24 mouse cellular contexts compared by ENCODE assay signal in the genomic region with DNA sequence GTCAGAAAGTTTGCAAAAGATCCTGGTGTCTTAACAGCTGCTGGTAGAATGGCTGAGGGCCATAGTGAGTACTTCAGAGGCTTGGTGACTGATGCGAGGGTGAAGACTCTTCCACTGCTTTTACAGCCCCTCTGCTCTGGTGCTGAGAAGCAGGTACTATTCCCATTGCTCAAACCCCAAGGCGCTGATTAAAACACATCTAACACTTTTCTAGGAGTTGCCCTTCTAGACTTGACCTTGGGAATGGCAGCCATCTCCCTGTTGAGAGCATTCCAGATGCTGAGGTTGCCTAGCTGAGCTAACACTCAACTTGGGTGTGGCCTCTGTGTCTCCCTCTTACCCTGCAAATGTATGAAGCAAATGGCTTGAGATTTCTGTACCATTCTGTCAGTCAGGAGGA. TPM values are rescaled to one million over a fixed set of nuclear protein-coding genes. Genes with fewer than 3 reads are reported as not detected.
DNase-seq lines count a peak whose midpoint lies in the region; ATAC-seq and TF ChIP-seq lines count a peak whose summit lies in the region.
"Had no signal": no experiment of that assay in that cellular context is flagged by ENCODE, and none has a peak within 500 bp of the region (broad histone marks: within the 10 kb centered on the region; RNA-seq: fewer than 3 reads in every experiment).

No protein-coding gene starts in this region.

- H3K79me2 ChIP-seq in heart, adult 2 months (replicated peaks; ENCODE audit: control insufficient read depth, insufficient read depth, low read length) = no peaks in the 10 kb centered on the region

- peak overlapping the region; percentile 77 for H3K27ac ChIP-seq in heart, adult 2 months
- no peak overlapping the region for H3K27ac ChIP-seq in limb, embryonic 13.5 days
- no peak overlapping the region for H3K27ac ChIP-seq in limb, embryonic 10.5 days
- peak overlapping the region; percentile 24 to 67 for H3K27ac ChIP-seq in heart, embryonic 14.5 days (replicated peaks in 1 of 2; ENCODE audit: control insufficient read depth in 1 of 2, insufficient read depth in 1 of 2, low read depth in 2 of 2, low read length in 2 of 2)
- no peak overlapping the region for H3K27ac ChIP-seq in midbrain, postnatal 0 days (ENCODE audit: low read depth, low read length)
- H3K27ac ChIP-seq: embryonic facial prominence, embryonic 15.5 days; forebrain, embryonic 10.5 days; gastrocnemius, adult 2 months; hindbrain, embryonic 13.5 days; intestine, embryonic 15.5 days; kidney, embryonic 15.5 days had no signal

- no peak for ATAC-seq in limb, embryonic 13.5 days (ENCODE audit: low FRiP score, low read depth)
- ATAC-seq in heart, embryonic 14.5 days (ENCODE audit: insufficient number of reproducible peaks, insufficient read depth, low FRiP score, low read depth) = no peak
- ATAC-seq in midbrain, postnatal 0 days (ENCODE audit: low FRiP score) = no peak
- ATAC-seq: forebrain, embryonic 14.5 days; intestine, embryonic 15.5 days had no signal

- no peak for TF ChIP-seq POLR2A in heart, adult 2 months (IDR thresholded peaks at IDR 0.05; ENCODE audit: insufficient read depth, low read depth, low read length)

- intact Hi-C loops in heart, adult 2 months (cut with DNase I) = no loop called here
- intact Hi-C loops in heart, postnatal 14 days (cut with DNase I) = loop anchor here (5.0 to 10.0 kb wide), 2 partner anchors 177 to 450 kb away; no protein-coding TSS in a partner anchor

- no peak for TF ChIP-seq EP300 in heart, adult 2 months (IDR thresholded peaks at IDR 0.05; ENCODE audit: insufficient read depth, low read depth, low read length)

- DNase-seq in heart, adult 2 months = peak in 1 of 2 experiments; percentile 13
- DNase-seq in heart, postnatal 14 days = no peak
- no peak for DNase-seq in limb, embryonic 10.5 days (ENCODE audit: low spot score)
- no peak for DNase-seq in midbrain, postnatal 0 days (ENCODE audit: low spot score)
- DNase-seq in cerebellum, postnatal 4 days (ENCODE audit: low spot score in 2 of 2) = no peak
- DNase-seq: adrenal gland, postnatal 10 days; cerebellum, adult 11-12 months; cerebellum, adult 9-10 months; cerebellum, postnatal 25 days; gastrocnemius, adult 2 months; gastrocnemius, postnatal 25 days; kidney, adult 18-20 months had no signal

- no peaks in the 10 kb centered on the region for H3K27me3 ChIP-seq in heart, adult 2 months (ENCODE audit: control insufficient read depth, insufficient read depth, low read length)
- H3K27me3 ChIP-seq in limb, embryonic 13.5 days = peaks cover 28% of the 10 kb centered on the region
- H3K27me3 ChIP-seq in limb, embryonic 10.5 days (ENCODE audit: low read depth, poor library complexity, severe bottlenecking) = peaks cover 51% of the 10 kb centered on the region
- no peaks in the 10 kb centered on the region for H3K27me3 ChIP-seq in heart, embryonic 14.5 days (ENCODE audit: control insufficient read depth, insufficient read depth, low read length)
- H3K27me3 ChIP-seq in midbrain, postnatal 0 days (ENCODE audit: insufficient read depth, low read length) = peaks cover 32% of the 10 kb centered on the region

- H3K4me1 ChIP-seq in heart, adult 2 months (ENCODE audit: control insufficient read depth, insufficient read depth, low read length) = peaks cover 5% of the 10 kb centered on the region
- peaks cover 23% of the 10 kb centered on the region for H3K4me1 ChIP-seq in limb, embryonic 13.5 days
- H3K4me1 ChIP-seq in limb, embryonic 10.5 days = peaks cover 36% of the 10 kb centered on the region
- H3K4me1 ChIP-seq in heart, embryonic 14.5 days (ENCODE audit: control insufficient read depth in 2 of 2, insufficient read depth in 2 of 2, low read length in 2 of 2) = peaks cover 8 to 32% of the 10 kb centered on the region in 2 experiments
- H3K4me1 ChIP-seq in midbrain, postnatal 0 days (ENCODE audit: insufficient read depth, low read length) = no peaks in the 10 kb centered on the region

- TF ChIP-seq CTCF in heart, adult 2 months (IDR thresholded peaks at IDR 0.05) = no peak
- TF ChIP-seq CTCF in midbrain, postnatal 0 days (IDR thresholded peaks at IDR 0.05) = no peak

- no peak overlapping the region for H3K4me3 ChIP-seq in heart, adult 2 months
- no peak overlapping the region for H3K4me3 ChIP-seq in limb, embryonic 13.5 days
- H3K4me3 ChIP-seq in limb, embryonic 10.5 days = no peak overlapping the region
- peak overlapping the region; percentile 12 to 23; a peak in 2 of 4 replicates for H3K4me3 ChIP-seq in heart, embryonic 14.5 days (ENCODE audit: control insufficient read depth in 1 of 2, insufficient read depth in 1 of 2, low read depth in 1 of 2, low read length in 2 of 2)
- H3K4me3 ChIP-seq in midbrain, postnatal 0 days (ENCODE audit: low read depth, low read length) = no peak overlapping the region
- H3K4me3 ChIP-seq: erythroblast, embryonic 14.5 days; gastrocnemius, adult 2 months; hindbrain, embryonic 13.5 days; intestine, embryonic 15.5 days; kidney, embryonic 15.5 days had no signal

- H3K36me3 ChIP-seq in heart, adult 2 months (ENCODE audit: control insufficient read depth, insufficient read depth, low read length) = peaks cover 2% of the 10 kb centered on the region; the same call in 1 of the 2 replicates
- H3K36me3 ChIP-seq in limb, embryonic 13.5 days = no peaks in the 10 kb centered on the region
- H3K36me3 ChIP-seq in limb, embryonic 10.5 days = no peaks in the 10 kb centered on the region
- H3K36me3 ChIP-seq in heart, embryonic 14.5 days (ENCODE audit: control insufficient read depth, insufficient read depth, low read length) = no peaks in the 10 kb centered on the region
- no peaks in the 10 kb centered on the region for H3K36me3 ChIP-seq in midbrain, postnatal 0 days (ENCODE audit: insufficient read depth, low read length)
- H3K36me3 ChIP-seq: embryonic facial prominence, embryonic 15.5 days; forebrain, embryonic 10.5 days; G1E; hindbrain, embryonic 13.5 days; intestine, embryonic 15.5 days; kidney, embryonic 15.5 days had no signal

- WGBS in heart, adult 2 months = 73% methylated on average over 2 of the region's 2 CpGs
- 60% methylated on average over 2 of the region's 2 CpGs for WGBS in limb, embryonic 13.5 days
- 66% methylated on average over 2 of the region's 2 CpGs for WGBS in limb, embryonic 10.5 days
- WGBS in heart, embryonic 14.5 days = 60% methylated on average over 2 of the region's 2 CpGs
- 79% methylated on average over 2 of the region's 2 CpGs for WGBS in midbrain, postnatal 0 days

- H3K4me2 ChIP-seq in limb, embryonic 13.5 days (replicated peaks) = 0 out of 2 replicates have a peak overlapping the region, but pooled peaks have one; percentile 11
- H3K4me2 ChIP-seq in heart, embryonic 14.5 days (ENCODE audit: low read length) = peak overlapping the region; percentile 61
- no peak overlapping the region for H3K4me2 ChIP-seq in midbrain, postnatal 0 days (ENCODE audit: low read depth, low read length, poor library complexity, severe bottlenecking)
- H3K4me2 ChIP-seq: hindbrain, embryonic 13.5 days had no signal

- H3K9me3 ChIP-seq in limb, embryonic 13.5 days = no peaks in the 10 kb centered on the region
- H3K9me3 ChIP-seq in limb, embryonic 10.5 days (replicated peaks) = no peaks in the 10 kb centered on the region
- H3K9me3 ChIP-seq in heart, embryonic 14.5 days (ENCODE audit: control insufficient read depth, low read length) = no peaks in the 10 kb centered on the region
- no peaks in the 10 kb centered on the region for H3K9me3 ChIP-seq in midbrain, postnatal 0 days (ENCODE audit: low read length)
- H3K9me3 ChIP-seq: embryonic facial prominence, embryonic 15.5 days; forebrain, embryonic 10.5 days; G1E; hindbrain, embryonic 13.5 days; intestine, embryonic 15.5 days; kidney, embryonic 15.5 days had no signal

- H3K9ac ChIP-seq in heart, adult 2 months (ENCODE audit: low read depth, low read length) = no peak overlapping the region
- no peak overlapping the region for H3K9ac ChIP-seq in limb, embryonic 13.5 days
- H3K9ac ChIP-seq in heart, embryonic 14.5 days (ENCODE audit: low read length) = peak overlapping the region; percentile 57
- no peak overlapping the region for H3K9ac ChIP-seq in midbrain, postnatal 0 days (replicated peaks; ENCODE audit: low read length, poor library complexity, severe bottlenecking)
- H3K9ac ChIP-seq: embryonic facial prominence, embryonic 15.5 days; hindbrain, embryonic 13.5 days; intestine, embryonic 15.5 days; kidney, embryonic 15.5 days had no signal

RNA-seq across cellular contexts. Expression of gene Hand2, which starts 34.1 kb away (rescaled TPM):
- 10 to 100 TPM; 62.1 to 63.9 TPM for total RNA-seq in heart, adult 2 months (2021)
- 10.3 and 14.8 TPM in 2 replicates for polyA plus RNA-seq in heart, adult 2 months (2012; rRNA removed)
- 10 to 100 TPM; 74.2 to 78.6 TPM for total RNA-seq in heart, postnatal 14 days (2021)
- polyA plus RNA-seq in limb, embryonic 13.5 days (2015; fragmentation: Nextera tagmentation; extraction: Ambion mirVana) = 10.8 and 11.4 TPM in 2 replicates
- polyA plus RNA-seq in limb, embryonic 10.5 days (2016; fragmentation: Nextera tagmentation; extraction: Ambion mirVana) = 9.8 and 10.1 TPM in 2 replicates
- 16.3 and 17.4 TPM in 2 replicates for polyA plus RNA-seq in heart, embryonic 14.5 days (2014; fragmentation: Nextera tagmentation; extraction: Ambion mirVana)
- total RNA-seq in midbrain, postnatal 0 days (2014; rRNA removed) = not detected in 2 replicates
- not detected in 2 replicates for polyA plus RNA-seq in midbrain, postnatal 0 days (2015; fragmentation: Nextera tagmentation; extraction: Ambion mirVana)
- total RNA-seq: G1E; granulocyte monocyte progenitor cell, adult 5-6 weeks; hematopoietic stem cell, adult 5-6 weeks had no signal
- polyA plus RNA-seq: erythroblast, embryonic 14.5 days; forebrain, embryonic 10.5 days; forebrain, embryonic 14.5 days; G1E; hindbrain, embryonic 13.5 days had no signal

Comparison
In these comparisons a context has a peak if more than half of its experiments do, and no peak if none do; other contexts are left out.
1. H3K4me3 ChIP-seq: peak in heart, embryonic 14.5 days (2 of 2); none in heart, adult 2 months (single experiment), limb, embryonic 13.5 days (single experiment), limb, embryonic 10.5 days (single experiment) and midbrain, postnatal 0 days (single experiment).
2. H3K27ac ChIP-seq: peak in heart, adult 2 months (single experiment) and heart, embryonic 14.5 days (2 of 2); none in limb, embryonic 13.5 days (single experiment), limb, embryonic 10.5 days (single experiment) and midbrain, postnatal 0 days (single experiment).
3. RNA of gene Hand2, which starts 34.1 kb away (polyA plus RNA-seq): 16.3 to 17.4 TPM in heart, embryonic 14.5 days, 10.3 to 14.8 TPM in heart, adult 2 months, 10.8 to 11.4 TPM in limb, embryonic 13.5 days and 9.8 to 10.1 TPM in limb, embryonic 10.5 days; not detected in midbrain, postnatal 0 days; every median in the first group is over 10 times any median in the second.